Mouse (Mus musculus) megakaryocyte, embryonic 14.5 days (primary cell): ENCODE results near the gene Gm4631. TPM values are rescaled to one million over a fixed set of nuclear protein-coding genes. Genes with fewer than 3 reads are reported as not detected.
"Not testable (repeated sequence)": the region's sequence is repeated elsewhere in the genome, so short reads cannot be mapped to it uniquely, and the experiment has no call there.

Experiments
- H3K27me3 ChIP-seq: replicated peaks from 2 replicates; pipeline ENCODE3; 2012; ENCODE audit warnings: inconsistent platforms
- H3K36me3 ChIP-seq: replicated peaks from 2 replicates; pipeline ENCODE3; 2012; ENCODE audit warnings: low read length, inconsistent platforms, mixed read lengths
- H3K4me1 ChIP-seq: 2 replicates; pipeline ENCODE4 v1.6.1; 2012; ENCODE audit warnings: inconsistent platforms
- H3K4me3 ChIP-seq: replicated peaks from 2 replicates; pipeline ENCODE3; 2012; ENCODE audit warnings: moderate library complexity, mild to moderate bottlenecking, inconsistent platforms
- H3K9me3 ChIP-seq: 2 replicates; pipeline ENCODE4 v1.6.1; 2012; ENCODE audit warnings: inconsistent platforms
- polyA plus RNA-seq: library from polyadenylated mRNA; stranded (reverse); fragments of >175 nt; gene quantifications from 2 replicates; pipeline ENCODE4 v1.2.3, GENCODE M21; 2012; ENCODE audit warnings: low replicate concordance; ENCODE audit not compliant: insufficient read depth

Gm4631 gene
- 0.35 TPM in 1 of 2 replicates, not detected in the other for polyA plus RNA-seq

- H3K4me3 ChIP-seq, H3K27me3 ChIP-seq, H3K36me3 ChIP-seq, H3K9me3 ChIP-seq, H3K4me1 ChIP-seq: not testable (repeated sequence)
Measured at GRCm38 (mm10) chr2:175338097-175338496, at the start of gene Gm4631. Gm4631 (minus strand) TSS chr2:175338197.

GRCm38 (mm10) chr2:175372136-175372535 is 34.1 kb upstream of the Gm4631 start, which contains the start of gene Zfp968:
Zfp968 (plus strand) TSS chr2:175372436.
- H3K4me3 ChIP-seq, H3K4me1 ChIP-seq, H3K9me3 ChIP-seq, H3K36me3 ChIP-seq, H3K27me3 ChIP-seq: not testable (repeated sequence)

GRCm38 (mm10) chr2:175274825-175275224 is 63.2 kb downstream of the Gm4631 start, which contains the start of gene Gm14440:
Gm14440 (plus strand) TSS chr2:175275125.
- not testable (repeated sequence) for H3K36me3 ChIP-seq, H3K27me3 ChIP-seq, H3K4me3 ChIP-seq, H3K4me1 ChIP-seq, H3K9me3 ChIP-seq

Other genes starting within 250 kb of the Gm4631 start
- 2.0 TPM in 1 of 2 replicates, not detected in the other for gene Gm14399, start 196.2 kb downstream of the Gm4631 start, polyA plus RNA-seq
- gene Gm14443, start 162.3 kb downstream of the Gm4631 start, polyA plus RNA-seq: not detected in 2 replicates
- gene Gm14391, start 131.3 kb downstream of the Gm4631 start, polyA plus RNA-seq: 2.0 TPM in 1 of 2 replicates, not detected in the other
- gene Gm14440, start 63.1 kb downstream of the Gm4631 start, polyA plus RNA-seq: not detected in 2 replicates
- not detected in 2 replicates for gene Zfp968, start 34.2 kb upstream of the Gm4631 start, polyA plus RNA-seq
- gene Gm4724, start 97.6 kb upstream of the Gm4631 start, polyA plus RNA-seq: not detected in 2 replicates
- 0.58 TPM in 1 of 2 replicates, not detected in the other for gene Zfp965, start 131.8 kb upstream of the Gm4631 start, polyA plus RNA-seq